Mouse (Mus musculus) intestine, embryonic 14.5 days (tissue): ENCODE measurements at regions not wholly inside any gene's neighbourhood (a gene's known extent, or its start where the extent isn't known, plus 50 kb on each side); places are given as distances from the start of the nearest gene placed in this dataset.

Experiments
- ATAC-seq: fragments of 200-750 bp; cut with Nextera tagmentation; replicated peaks from 2 replicates; pipeline ENCODE4 v1.8.0; 2017; ENCODE audit warnings: low read depth, moderate number of reproducible peaks, moderate TSS enrichment, moderate library complexity; ENCODE audit not compliant: low FRiP score, low TSS enrichment
- DNase-seq: peaks from one replicate; pipeline ENCODE4 v3.0.0-alpha.2; 2018; ENCODE audit warnings: low spot score
- H3K27ac ChIP-seq: fragments of 300-500 bp; sonication (generic); 2 replicates; pipeline ENCODE4 v1.5.1; 2014; ENCODE audit warnings: low read depth, mild to moderate bottlenecking, control low read depth
- H3K27me3 ChIP-seq: fragments of 300-500 bp; sonication (generic); replicated peaks from 2 replicates; pipeline ENCODE4 v1.6.1; 2014; ENCODE audit warnings: low read length, control low read depth; ENCODE audit not compliant: control insufficient read depth, insufficient read depth
- H3K36me3 ChIP-seq: fragments of 300-500 bp; sonication (generic); 2 replicates; pipeline ENCODE4 v1.6.1; 2014; ENCODE audit warnings: low read length, control low read depth; ENCODE audit not compliant: control insufficient read depth, insufficient read depth
- H3K4me1 ChIP-seq: fragments of 300-500 bp; sonication (generic); replicated peaks from 2 replicates; pipeline ENCODE4 v1.6.1; 2014; ENCODE audit warnings: low read length, control low read depth, mixed read lengths; ENCODE audit not compliant: control insufficient read depth, insufficient read depth
- H3K4me2 ChIP-seq: fragments of 300-500 bp; sonication (generic); 2 replicates; pipeline ENCODE4 v1.6.1; 2014; ENCODE audit warnings: low read length
- H3K4me3 ChIP-seq: fragments of 300-500 bp; sonication (generic); 2 replicates; pipeline ENCODE4 v1.5.1; 2014; ENCODE audit warnings: low read depth, low read length, control low read depth, mixed read lengths
- H3K9ac ChIP-seq: fragments of 300-500 bp; sonication (generic); 2 replicates; pipeline ENCODE4 v1.6.1; 2014; ENCODE audit warnings: mild to moderate bottlenecking, low read length
- H3K9me3 ChIP-seq: fragments of 300-500 bp; sonication (generic); 2 replicates; pipeline ENCODE4 v1.6.1; 2016; ENCODE audit warnings: low read length, control low read depth; ENCODE audit not compliant: control insufficient read depth
- WGBS: fragments of 180-500 bp; shearing (Covaris S2); extraction: QIAGEN DNeasy Blood & Tissue Kit; methylation state at CpG from one replicate; pipeline ENCODE4 v1.1.7; 2014; 5-methylcytosine and 5-hydroxymethylcytosine counted together

DNA sequence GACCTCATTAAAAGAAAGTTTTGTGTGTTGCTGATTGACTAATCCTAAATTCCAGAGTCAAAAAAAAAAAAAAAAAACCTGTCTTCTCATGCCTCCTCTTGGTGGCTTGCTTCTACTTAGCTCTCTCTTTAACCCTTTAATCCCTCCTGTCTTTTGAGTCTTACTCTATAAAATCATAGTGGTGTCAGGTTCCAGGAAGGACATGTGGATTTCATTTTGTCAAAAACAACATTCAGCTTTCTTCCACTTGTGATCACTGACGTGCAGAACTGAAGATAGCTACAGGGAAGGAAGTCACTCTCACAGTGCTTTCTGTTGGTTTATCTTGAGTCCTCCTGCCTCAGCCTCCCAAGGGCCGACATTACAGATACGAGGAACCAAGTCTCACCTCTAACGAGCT lies 132.2 kb downstream of the Lca5 start:
- H3K27me3 ChIP-seq, result no peaks in the 10 kb centered on the region
- H3K4me1 ChIP-seq, result no peaks in the 10 kb centered on the region; the same call in 1 of the 2 replicates
- ATAC-seq (no peak), DNase-seq (no peak)
- no peaks in the 10 kb centered on the region for H3K9me3 ChIP-seq
- no peak overlapping the region for H3K9ac ChIP-seq
- 80% methylated on average over 4 of the region's 4 CpGs for WGBS
- H3K27ac ChIP-seq, result no peak overlapping the region
- H3K4me2 ChIP-seq, result no peak overlapping the region
- no peak overlapping the region for H3K4me3 ChIP-seq
- H3K36me3 ChIP-seq, result no peaks in the 10 kb centered on the region

DNA sequence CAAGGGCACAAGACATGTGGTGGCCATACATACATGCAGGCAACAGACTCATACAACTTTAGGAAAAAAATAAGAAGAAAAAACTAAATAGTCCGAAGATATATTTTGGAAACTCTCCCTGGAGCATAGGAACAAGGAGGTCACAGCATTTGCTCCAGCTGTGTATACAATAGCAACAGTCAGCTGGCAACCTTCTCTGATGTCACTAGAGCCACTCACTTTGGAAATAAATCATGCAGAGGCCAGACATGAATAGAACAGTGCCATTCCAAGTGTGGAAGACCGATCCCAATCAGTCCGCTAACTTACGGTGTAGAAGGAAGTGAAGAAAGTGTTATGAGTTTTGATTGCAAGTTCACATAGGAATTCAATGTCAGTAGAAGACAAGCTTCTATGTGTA lies 132.8 kb downstream of the Lca5 start:
- no peak overlapping the region for H3K27ac ChIP-seq
- no peaks in the 10 kb centered on the region; the same call in 1 of the 2 replicates for H3K4me1 ChIP-seq
- no peak overlapping the region for H3K4me2 ChIP-seq
- no peaks in the 10 kb centered on the region for H3K36me3 ChIP-seq
- H3K9me3 ChIP-seq, result no peaks in the 10 kb centered on the region
- ATAC-seq (no peak), DNase-seq (no peak)
- H3K4me3 ChIP-seq, result no peak overlapping the region
- H3K9ac ChIP-seq, result no peak overlapping the region
- 80% methylated on average over 4 of the region's 4 CpGs for WGBS
- no peaks in the 10 kb centered on the region for H3K27me3 ChIP-seq

GRCm38 (mm10) chr9:83307349-83307938 lies 133.5 kb downstream of the Lca5 start:
- no peak overlapping the region for H3K4me2 ChIP-seq
- no peak overlapping the region for H3K27ac ChIP-seq
- no peaks in the 10 kb centered on the region for H3K9me3 ChIP-seq
- WGBS, result 70% methylated on average over 11 of the region's 11 CpGs
- no peak overlapping the region for H3K4me3 ChIP-seq
- H3K4me1 ChIP-seq, result no peaks in the 10 kb centered on the region; the same call in 1 of the 2 replicates
- no peak overlapping the region for H3K9ac ChIP-seq
- ATAC-seq, result no peak
- no peaks in the 10 kb centered on the region for H3K36me3 ChIP-seq
- no peak for DNase-seq
- H3K27me3 ChIP-seq, result no peaks in the 10 kb centered on the region

DNA sequence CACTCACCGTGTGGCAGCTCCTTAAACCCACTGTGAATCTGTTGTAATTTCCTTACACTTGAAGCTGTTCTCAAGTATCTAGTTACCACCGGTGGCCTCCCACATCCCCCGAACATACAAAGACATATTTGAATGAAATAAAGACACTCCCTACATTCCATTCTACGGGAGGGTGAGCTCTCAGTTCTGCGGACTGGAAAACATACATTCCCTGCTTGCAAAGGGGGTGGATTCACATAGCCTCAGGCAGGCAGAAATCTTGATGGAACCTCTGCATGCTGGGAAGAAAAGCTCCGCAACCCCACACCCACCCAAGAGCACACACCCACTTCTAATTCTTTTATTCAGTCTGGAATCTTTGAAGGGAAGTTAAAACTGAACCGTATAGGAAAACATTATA lies 136.0 kb downstream of the Lca5 start:
- Histone ChIP-seq H3K27ac (no peak overlapping the region), H3K9me3 (no peaks in the 10 kb centered on the region), H3K4me1 (no peaks in the 10 kb centered on the region; the same call in 1 of the 2 replicates), H3K4me2 (peak overlapping the region; percentile 16; the same call in 1 of the 2 replicates), H3K9ac (no peak overlapping the region), H3K27me3 (no peaks in the 10 kb centered on the region), H3K4me3 (no peak overlapping the region), H3K36me3 (no peaks in the 10 kb centered on the region)
- ATAC-seq (no peak), DNase-seq (no peak)
- 30% methylated on average over 7 of the region's 7 CpGs for WGBS

DNA sequence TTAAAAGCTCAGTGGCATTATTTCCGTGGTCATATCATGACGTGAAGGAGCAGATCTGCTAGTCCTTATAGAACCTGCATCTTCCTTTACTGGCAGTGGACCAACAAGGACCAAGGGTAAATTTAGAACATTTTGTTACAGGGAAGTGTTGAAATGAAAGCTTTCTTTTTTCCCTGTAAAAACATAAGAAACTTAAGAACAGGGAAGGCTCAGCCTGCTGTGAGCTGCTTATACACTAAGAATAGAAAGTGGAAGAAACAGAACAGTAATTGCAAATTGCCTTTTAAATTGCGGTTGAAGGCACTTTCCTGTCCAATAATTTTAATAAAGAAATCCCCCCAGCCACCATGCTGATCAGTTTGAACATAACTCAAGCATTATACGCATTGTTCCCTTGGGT lies 140.4 kb downstream of the Lca5 start:
- Histone ChIP-seq H3K9ac (no peak overlapping the region), H3K27me3 (no peaks in the 10 kb centered on the region), H3K36me3 (no peaks in the 10 kb centered on the region), H3K9me3 (no peaks in the 10 kb centered on the region), H3K27ac (no peak overlapping the region), H3K4me1 (no peaks in the 10 kb centered on the region), H3K4me3 (no peak overlapping the region), H3K4me2 (no peak overlapping the region)
- no peak for DNase-seq
- 86% methylated on average over 4 of the region's 4 CpGs for WGBS
- no peak for ATAC-seq

DNA sequence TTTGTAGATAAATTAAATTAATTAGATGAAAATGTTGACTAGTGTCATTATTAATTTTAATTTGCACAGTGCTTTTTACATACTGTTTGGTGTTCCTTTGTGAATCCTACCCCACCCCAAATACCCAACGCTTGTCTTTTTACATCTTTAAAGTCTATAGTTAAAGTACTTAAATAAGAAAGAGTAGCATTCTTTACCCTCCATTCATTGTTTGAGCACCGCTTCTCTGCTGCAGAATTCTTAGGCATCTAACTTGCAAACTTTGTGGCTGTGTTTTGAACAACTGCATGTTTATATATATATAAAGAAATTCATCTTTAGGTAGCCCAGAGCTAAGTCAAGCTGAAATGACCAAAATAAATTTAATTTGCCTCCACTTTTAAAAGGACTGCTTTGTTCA lies 140.9 kb downstream of the Lca5 start:
- DNase-seq (no peak), ATAC-seq (no peak)
- 78% methylated on average over 2 of the region's 2 CpGs for WGBS
- Histone ChIP-seq H3K27ac (no peak overlapping the region), H3K4me3 (no peak overlapping the region), H3K9ac (no peak overlapping the region), H3K9me3 (no peaks in the 10 kb centered on the region), H3K4me1 (no peaks in the 10 kb centered on the region), H3K36me3 (no peaks in the 10 kb centered on the region), H3K4me2 (no peak overlapping the region), H3K27me3 (no peaks in the 10 kb centered on the region)

DNA sequence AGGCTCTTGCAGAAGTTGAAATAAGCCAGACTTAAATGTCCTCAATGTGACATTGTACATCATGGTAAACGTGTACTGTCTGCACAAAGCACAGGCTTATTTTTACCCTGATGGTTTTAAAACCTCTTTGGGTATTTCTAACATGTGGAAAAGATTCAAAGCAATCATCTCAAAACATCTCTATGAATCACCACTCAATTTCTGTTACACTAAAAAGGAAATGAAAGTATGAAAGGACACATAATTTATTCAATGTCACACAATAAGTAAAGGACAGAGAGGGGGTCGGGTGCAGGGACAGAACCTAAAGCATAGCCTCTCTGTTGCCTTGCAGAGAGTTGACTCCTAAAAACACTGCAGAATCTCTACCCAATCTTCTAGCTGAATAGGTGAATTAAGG lies 141.3 kb downstream of the Lca5 start:
- Histone ChIP-seq H3K9me3 (no peaks in the 10 kb centered on the region), H3K36me3 (no peaks in the 10 kb centered on the region), H3K4me1 (no peaks in the 10 kb centered on the region), H3K9ac (no peak overlapping the region), H3K4me3 (no peak overlapping the region), H3K27ac (no peak overlapping the region), H3K4me2 (no peak overlapping the region), H3K27me3 (no peaks in the 10 kb centered on the region)
- DNase-seq, result no peak
- no peak for ATAC-seq
- 40% methylated on average over 2 of the region's 2 CpGs for WGBS

GRCm38 (mm10) chr9:83295453-83295852 lies 145.5 kb downstream of the Lca5 start:
- DNase-seq, result no peak
- no peak overlapping the region for H3K4me2 ChIP-seq
- no peak overlapping the region for H3K4me3 ChIP-seq
- H3K36me3 ChIP-seq, result no peaks in the 10 kb centered on the region
- no peak overlapping the region for H3K9ac ChIP-seq
- no peak for ATAC-seq
- H3K27ac ChIP-seq, result no peak overlapping the region
- no peaks in the 10 kb centered on the region for H3K27me3 ChIP-seq
- no peaks in the 10 kb centered on the region for H3K9me3 ChIP-seq
- H3K4me1 ChIP-seq, result no peaks in the 10 kb centered on the region
- 77% methylated on average over 9 of the region's 9 CpGs for WGBS

- H3K4me3 ChIP-seq, result no peak overlapping the region
- no peaks in the 10 kb centered on the region for H3K27me3 ChIP-seq
- WGBS, result 89% methylated on average over 13 of the region's 13 CpGs
- DNase-seq (no peak), ATAC-seq (no peak)
- no peaks in the 10 kb centered on the region for H3K36me3 ChIP-seq
- no peak overlapping the region for H3K9ac ChIP-seq
- no peak overlapping the region for H3K4me2 ChIP-seq
- H3K4me1 ChIP-seq, result no peaks in the 10 kb centered on the region
- H3K27ac ChIP-seq, result no peak overlapping the region
- no peaks in the 10 kb centered on the region for H3K9me3 ChIP-seq
Observed at GRCm38 (mm10) chr9:83294441-83294840, 146.5 kb downstream of the Lca5 start.
